Mouse (Mus musculus): Measurements from ENCODE around the gene Wdtc1. TPM values are rescaled to one million over a fixed set of nuclear protein-coding genes. Genes with fewer than 3 reads are reported as not detected.

Wdtc1 gene
- total and polyA plus RNA-seq, 3 experiments = 7.1 to 53.4 (median 32.3) TPM

- H3K36me3 ChIP-seq (replicated peaks) = peaks cover 36% of the 10 kb centered on the region
- H3K4me3 ChIP-seq (ENCODE audit: low read depth, low read length) = peak within 1 kb of the TSS; percentile 89
- ATAC-seq (ENCODE audit: extremely low read depth, insufficient number of reproducible peaks, low FRiP score, poor library complexity, severe bottlenecking) = peak; percentile 72
- H3K4me1 ChIP-seq (ENCODE audit: insufficient read depth, low read depth, low read length) = peaks cover 51% of the 10 kb centered on the region
- DNase-seq (ENCODE audit: low spot score) = peak; percentile 73
- H3K27me3 ChIP-seq (ENCODE audit: insufficient read depth, low read length) = no peaks in the 10 kb centered on the region
- H3K9me3 ChIP-seq (replicated peaks) = no peaks in the 10 kb centered on the region
- TF ChIP-seq GATA2 (IDR thresholded peaks at IDR 0.05; ENCODE audit: borderline replicate concordance, low read depth, low read length) = no peak
- TF ChIP-seq POLR2AphosphoS5 (IDR thresholded peaks at IDR 0.05; ENCODE audit: insufficient replicate concordance, low read depth, low read length) = 0 out of 2 replicates have a peak, but pooled peaks have one; percentile 34
- TF ChIP-seq CTCF (IDR thresholded peaks at IDR 0.05; ENCODE audit: low read depth, low read length) = no peak
These were observed 75.9 kb downstream of the Wdtc1 start, which contains the start of gene Tmem222 for GRCm38 (mm10) chr4:133277104-133278026. Gene Tmem222 (minus strand): TSS chr4:133277792.

GRCm38 (mm10) chr4:133270929-133271328 lies 82.4 kb downstream of the Wdtc1 start:
- Histone ChIP-seq H3K27me3 (ENCODE audit: insufficient read depth, low read length) (no peaks in the 10 kb centered on the region), H3K9me3 (replicated peaks) (no peaks in the 10 kb centered on the region), H3K4me1 (ENCODE audit: insufficient read depth, low read depth, low read length) (peaks cover 23% of the 10 kb centered on the region), H3K4me3 (ENCODE audit: low read depth, low read length) (no peak overlapping the region), H3K36me3 (replicated peaks) (peaks cover 96% of the 10 kb centered on the region)
- TF ChIP-seq POLR2AphosphoS5 (IDR thresholded peaks at IDR 0.05; ENCODE audit: insufficient replicate concordance, low read depth, low read length) = no peak
- no peak for TF ChIP-seq CTCF (IDR thresholded peaks at IDR 0.05; ENCODE audit: low read depth, low read length)
- TF ChIP-seq TAL1 (conservative IDR thresholded peaks at IDR 0.05; ENCODE audit: low read depth, low read length) = no peak
- no peak for TF ChIP-seq GATA2 (IDR thresholded peaks at IDR 0.05; ENCODE audit: borderline replicate concordance, low read depth, low read length)
- TF ChIP-seq GATA1 (IDR thresholded peaks at IDR 0.05; ENCODE audit: borderline replicate concordance, low read length) = no peak
- DNase-seq (ENCODE audit: low spot score) (no peak), ATAC-seq (ENCODE audit: extremely low read depth, insufficient number of reproducible peaks, low FRiP score, poor library complexity, severe bottlenecking) (no peak)

GRCm38 (mm10) chr4:133269596-133269995 lies 83.7 kb downstream of the Wdtc1 start:
- peaks cover 21% of the 10 kb centered on the region for H3K4me1 ChIP-seq (ENCODE audit: insufficient read depth, low read depth, low read length)
- peaks cover 96% of the 10 kb centered on the region for H3K36me3 ChIP-seq (replicated peaks)
- DNase-seq (ENCODE audit: low spot score) (no peak), ATAC-seq (ENCODE audit: extremely low read depth, insufficient number of reproducible peaks, low FRiP score, poor library complexity, severe bottlenecking) (no peak)
- TF ChIP-seq POLR2AphosphoS5 (IDR thresholded peaks at IDR 0.05; ENCODE audit: insufficient replicate concordance, low read depth, low read length) (no peak), GATA1 (IDR thresholded peaks at IDR 0.05; ENCODE audit: borderline replicate concordance, low read length) (no peak), TAL1 (conservative IDR thresholded peaks at IDR 0.05; ENCODE audit: low read depth, low read length) (no peak)
- H3K9me3 ChIP-seq (replicated peaks) = no peaks in the 10 kb centered on the region
- H3K27me3 ChIP-seq (ENCODE audit: insufficient read depth, low read length) = no peaks in the 10 kb centered on the region
- H3K4me3 ChIP-seq (ENCODE audit: low read depth, low read length) = no peak overlapping the region

GRCm38 (mm10) chr4:133268931-133269330 lies 84.3 kb downstream of the Wdtc1 start:
- Histone ChIP-seq H3K4me3 (ENCODE audit: low read depth, low read length) (no peak overlapping the region), H3K9me3 (replicated peaks) (no peaks in the 10 kb centered on the region), H3K36me3 (replicated peaks) (peaks cover 93% of the 10 kb centered on the region), H3K4me1 (ENCODE audit: insufficient read depth, low read depth, low read length) (peaks cover 19% of the 10 kb centered on the region), H3K27me3 (ENCODE audit: insufficient read depth, low read length) (no peaks in the 10 kb centered on the region)
- ATAC-seq (ENCODE audit: extremely low read depth, insufficient number of reproducible peaks, low FRiP score, poor library complexity, severe bottlenecking) = no peak
- DNase-seq (ENCODE audit: low spot score) = no peak
- TF ChIP-seq GATA1 (IDR thresholded peaks at IDR 0.05; ENCODE audit: borderline replicate concordance, low read length) = no peak
- TF ChIP-seq CTCF (IDR thresholded peaks at IDR 0.05; ENCODE audit: low read depth, low read length) = no peak
- TF ChIP-seq GATA2 (IDR thresholded peaks at IDR 0.05; ENCODE audit: borderline replicate concordance, low read depth, low read length) = no peak
- no peak for TF ChIP-seq TAL1 (conservative IDR thresholded peaks at IDR 0.05; ENCODE audit: low read depth, low read length)
- no peak for TF ChIP-seq POLR2AphosphoS5 (IDR thresholded peaks at IDR 0.05; ENCODE audit: insufficient replicate concordance, low read depth, low read length)

GRCm38 (mm10) chr4:133266248-133266880 lies 86.9 kb downstream of the Wdtc1 start:
- Histone ChIP-seq H3K4me3 (ENCODE audit: low read depth, low read length) (no peak overlapping the region), H3K9me3 (replicated peaks) (no peaks in the 10 kb centered on the region), H3K27me3 (ENCODE audit: insufficient read depth, low read length) (no peaks in the 10 kb centered on the region), H3K36me3 (replicated peaks) (peaks cover 85% of the 10 kb centered on the region), H3K4me1 (ENCODE audit: insufficient read depth, low read depth, low read length) (peaks cover 44% of the 10 kb centered on the region)
- DNase-seq (ENCODE audit: low spot score) = no peak
- ATAC-seq (ENCODE audit: extremely low read depth, insufficient number of reproducible peaks, low FRiP score, poor library complexity, severe bottlenecking) = no peak
- TF ChIP-seq POLR2AphosphoS5 (IDR thresholded peaks at IDR 0.05; ENCODE audit: insufficient replicate concordance, low read depth, low read length) (no peak), TAL1 (conservative IDR thresholded peaks at IDR 0.05; ENCODE audit: low read depth, low read length) (no peak), GATA1 (IDR thresholded peaks at IDR 0.05; ENCODE audit: borderline replicate concordance, low read length) (no peak), GATA2 (IDR thresholded peaks at IDR 0.05; ENCODE audit: borderline replicate concordance, low read depth, low read length) (no peak), CTCF (IDR thresholded peaks at IDR 0.05; ENCODE audit: low read depth, low read length) (no peak)

- H3K4me1 ChIP-seq (ENCODE audit: insufficient read depth, low read depth, low read length) = peaks cover 50% of the 10 kb centered on the region
- H3K9me3 ChIP-seq (replicated peaks) = no peaks in the 10 kb centered on the region
- no peak overlapping the region for H3K4me3 ChIP-seq (ENCODE audit: low read depth, low read length)
- H3K27me3 ChIP-seq (ENCODE audit: insufficient read depth, low read length) = no peaks in the 10 kb centered on the region
- H3K36me3 ChIP-seq (replicated peaks) = peaks cover 80% of the 10 kb centered on the region
- TF ChIP-seq GATA1 (IDR thresholded peaks at IDR 0.05; ENCODE audit: borderline replicate concordance, low read length) (no peak), CTCF (IDR thresholded peaks at IDR 0.05; ENCODE audit: low read depth, low read length) (no peak), TAL1 (conservative IDR thresholded peaks at IDR 0.05; ENCODE audit: low read depth, low read length) (no peak), GATA2 (IDR thresholded peaks at IDR 0.05; ENCODE audit: borderline replicate concordance, low read depth, low read length) (no peak), POLR2AphosphoS5 (IDR thresholded peaks at IDR 0.05; ENCODE audit: insufficient replicate concordance, low read depth, low read length) (no peak)
- ATAC-seq (ENCODE audit: extremely low read depth, insufficient number of reproducible peaks, low FRiP score, poor library complexity, severe bottlenecking) (no peak), DNase-seq (ENCODE audit: low spot score) (no peak)
These were observed 87.5 kb downstream of the Wdtc1 start for GRCm38 (mm10) chr4:133265759-133266158.

Measured in G1E (cell line).